Mouse (Mus musculus) megakaryocyte, embryonic 14.5 days (primary cell): ENCODE measurements around the gene Pnkd.

Experiments
- FLI1 ChIP-seq: IDR thresholded peaks from 2 replicates; pipeline ENCODE4 v1.6.1; 2012; ENCODE audit warnings: low read length, inconsistent platforms, mixed read lengths
- GATA1 ChIP-seq: IDR thresholded peaks from 3 replicates; pipeline ENCODE4 v1.6.1; 2012; ENCODE audit warnings: mixed read lengths, low read length, inconsistent platforms, borderline replicate concordance

GRCm38 (mm10) chr1:74278538-74278937 lies 6.2 kb upstream of the Pnkd start, which contains the start of gene Gpbar1:
- TF ChIP-seq FLI1 (no peak), GATA1 (no peak)
